Mouse (Mus musculus): Measurements from ENCODE around the gene Elmo1.
A peak's percentile ranks its signal among the peaks of the same experiment; 100 is the strongest.

The Elmo1 gene

DNA sequence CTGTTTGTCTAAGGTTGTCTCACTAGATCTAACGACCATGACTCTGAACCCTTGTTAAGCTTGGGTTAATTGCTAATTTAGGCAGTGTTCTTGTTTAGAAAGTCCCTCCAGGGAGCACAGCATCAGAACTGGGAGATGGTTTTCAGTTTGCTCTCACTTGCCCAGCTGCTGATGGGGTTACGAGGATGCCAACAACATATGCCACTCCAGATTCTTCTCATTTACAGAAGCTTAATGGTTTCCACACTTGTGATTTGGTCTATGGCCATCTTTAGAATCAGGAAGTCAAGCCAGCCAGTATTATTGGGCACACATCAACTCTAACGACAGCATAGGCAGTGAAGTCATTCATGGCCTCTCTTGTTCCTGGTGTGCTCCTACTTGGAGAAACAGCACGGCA, 427.3 kb downstream of the Elmo1 start:
- DNase-seq (ENCODE audit: low spot score in 2 of 2), result no peak

GRCm38 (mm10) chr13:20521492-20521891, 431.1 kb downstream of the Elmo1 start:
- no peak for DNase-seq (ENCODE audit: low spot score in 2 of 2)

- no peak for DNase-seq (ENCODE audit: low spot score in 2 of 2)
Measured at GRCm38 (mm10) chr13:20523671-20524070, 433.3 kb downstream of the Elmo1 start.

DNA sequence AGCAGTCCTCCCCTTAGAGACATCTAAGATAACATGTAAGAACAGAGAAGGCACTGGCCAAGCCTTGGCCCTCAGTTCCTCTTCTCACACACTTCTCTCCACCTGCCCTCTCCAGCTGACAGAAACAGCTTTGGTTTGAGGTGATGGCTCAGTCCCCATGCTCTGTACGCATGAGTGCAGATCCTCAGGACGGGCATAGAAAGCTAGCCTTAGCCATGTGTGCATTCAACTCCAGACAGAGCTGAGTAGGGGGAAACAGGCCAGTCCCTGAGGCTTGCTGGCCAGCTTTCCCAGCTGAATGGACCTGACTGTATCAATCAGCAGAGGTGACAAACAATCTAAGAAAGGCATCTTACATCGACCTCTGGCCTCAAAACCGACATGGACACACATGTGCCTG, 435.4 kb downstream of the Elmo1 start:
- no peak for DNase-seq (ENCODE audit: low spot score in 2 of 2)

- no peak for DNase-seq (ENCODE audit: low spot score in 2 of 2)
Measured at GRCm38 (mm10) chr13:20537053-20537452, 446.7 kb downstream of the Elmo1 start.

DNA sequence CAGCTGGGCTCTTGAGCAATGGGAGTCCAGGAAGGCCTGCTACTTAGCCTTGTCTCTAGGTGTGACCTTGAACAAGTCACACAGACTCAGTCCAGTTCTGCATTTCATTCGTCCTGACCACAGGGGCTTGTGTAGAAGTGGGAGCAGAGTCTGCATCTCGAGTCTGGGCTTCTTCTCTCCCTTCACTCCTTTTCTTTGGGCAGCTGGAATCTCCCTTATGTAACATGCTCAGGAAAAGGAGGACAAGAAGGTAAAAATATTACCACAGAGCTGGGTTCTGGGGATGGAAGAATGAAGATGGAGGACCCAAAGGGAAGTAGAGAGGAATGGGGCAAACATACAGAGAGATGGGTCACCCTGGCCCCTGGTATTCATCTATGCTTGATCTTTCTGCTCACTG, 447.1 kb downstream of the Elmo1 start:
- DNase-seq (ENCODE audit: low spot score in 2 of 2), result no peak

DNA sequence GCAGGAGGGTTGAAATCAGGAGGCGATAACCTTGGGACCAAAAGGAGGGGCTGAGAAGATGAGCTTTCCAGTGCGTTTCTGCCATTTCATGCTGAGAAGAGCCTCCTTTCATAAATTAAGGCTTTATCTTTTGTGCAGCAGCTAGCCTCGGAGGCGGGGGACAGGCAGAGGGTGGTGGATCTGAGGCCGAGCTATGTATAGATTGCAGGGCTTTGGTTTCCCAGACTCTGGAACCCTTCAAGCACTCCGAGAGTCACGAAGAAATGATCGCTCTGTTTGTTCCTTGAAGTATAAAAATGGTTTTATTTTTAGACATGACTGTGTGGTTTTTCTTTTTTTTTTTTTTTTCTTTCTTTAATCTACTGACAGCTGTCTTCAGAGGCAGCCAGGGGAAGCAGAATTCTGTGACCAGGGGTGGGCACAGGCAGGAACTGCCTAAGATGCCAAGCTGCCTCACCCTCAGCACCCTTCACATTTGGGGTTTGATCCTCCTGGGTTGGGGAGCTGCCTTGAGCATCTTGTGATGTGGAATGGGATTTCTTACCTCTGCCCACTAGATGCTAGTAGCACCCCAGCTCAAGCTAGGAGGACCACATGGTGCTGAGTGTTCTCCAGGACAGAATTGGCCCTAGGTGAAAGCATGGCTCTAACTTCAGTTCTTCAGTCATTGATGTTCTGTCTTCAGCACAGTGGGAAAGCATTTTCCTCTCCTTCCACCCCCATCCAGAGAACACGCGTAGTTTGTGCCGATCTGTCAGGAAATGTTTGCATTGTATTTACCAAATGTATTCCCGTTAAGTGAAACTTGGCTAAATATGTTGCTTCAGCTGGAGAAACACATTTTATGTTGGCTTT, 448.0 kb downstream of the Elmo1 start:
- DNase-seq (ENCODE audit: low spot score in 2 of 2), result no peak

DNA sequence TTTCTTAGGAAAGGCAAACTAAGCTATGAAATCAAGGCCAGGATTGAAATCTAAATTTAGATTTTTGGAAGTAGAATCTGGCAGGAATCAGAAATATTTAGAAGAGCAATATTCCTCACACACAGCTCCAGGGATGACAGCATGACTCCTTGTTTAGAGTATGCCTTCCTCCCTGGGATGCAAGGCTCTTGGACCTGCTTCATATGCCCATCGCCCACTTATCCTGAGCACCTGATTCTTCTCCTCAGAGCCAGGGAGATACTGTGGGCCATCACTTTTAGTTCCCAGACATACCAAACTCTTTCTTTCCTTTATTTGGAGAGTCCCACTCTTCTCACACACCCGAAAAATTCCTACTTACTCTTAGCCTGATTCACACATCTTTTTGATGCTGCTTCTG, 449.2 kb downstream of the Elmo1 start:
- no peak for DNase-seq (ENCODE audit: low spot score in 2 of 2)

GRCm38 (mm10) chr13:20546568-20547204, 456.3 kb downstream of the Elmo1 start:
- no peak for DNase-seq (ENCODE audit: low spot score in 2 of 2)

GRCm38 (mm10) chr13:20549983-20550382, 459.6 kb downstream of the Elmo1 start:
- no peak for DNase-seq (ENCODE audit: low spot score in 2 of 2)

GRCm38 (mm10) chr13:20551559-20551958, 461.2 kb downstream of the Elmo1 start:
- no peak for DNase-seq (ENCODE audit: low spot score in 2 of 2)

DNA sequence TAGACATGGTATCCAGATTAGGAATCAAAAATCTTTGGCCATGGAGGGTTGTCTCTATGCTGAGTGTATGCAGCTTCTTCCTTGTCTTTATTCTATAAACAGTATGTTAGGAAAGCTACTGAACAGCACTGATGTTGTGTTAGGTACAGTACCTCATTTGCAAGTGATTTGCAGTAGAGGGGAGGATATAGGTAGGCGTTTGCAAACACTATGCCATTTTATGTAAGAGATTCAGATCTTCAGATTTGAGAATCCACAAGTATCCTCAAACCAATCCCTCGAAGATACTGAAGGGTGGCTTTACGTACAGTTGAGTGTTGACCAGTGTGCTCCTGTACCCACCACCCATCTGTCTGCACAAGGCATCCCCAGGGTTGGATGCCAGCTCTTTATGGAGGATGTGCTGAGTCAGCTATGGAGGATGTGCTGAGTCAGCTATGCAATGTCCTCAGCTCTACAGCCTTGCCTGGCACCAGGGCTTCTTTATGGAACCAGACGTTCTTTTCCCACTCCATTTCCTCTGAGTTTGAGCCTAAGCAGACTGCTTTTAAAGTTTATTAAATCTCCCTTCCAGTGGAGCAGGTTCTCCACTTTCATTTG, 465.6 kb downstream of the Elmo1 start:
- DNase-seq (ENCODE audit: low spot score in 2 of 2), result no peak

GRCm38 (mm10) chr13:20556739-20557138, 466.3 kb downstream of the Elmo1 start:
- no peak for DNase-seq (ENCODE audit: low spot score in 2 of 2)

DNA sequence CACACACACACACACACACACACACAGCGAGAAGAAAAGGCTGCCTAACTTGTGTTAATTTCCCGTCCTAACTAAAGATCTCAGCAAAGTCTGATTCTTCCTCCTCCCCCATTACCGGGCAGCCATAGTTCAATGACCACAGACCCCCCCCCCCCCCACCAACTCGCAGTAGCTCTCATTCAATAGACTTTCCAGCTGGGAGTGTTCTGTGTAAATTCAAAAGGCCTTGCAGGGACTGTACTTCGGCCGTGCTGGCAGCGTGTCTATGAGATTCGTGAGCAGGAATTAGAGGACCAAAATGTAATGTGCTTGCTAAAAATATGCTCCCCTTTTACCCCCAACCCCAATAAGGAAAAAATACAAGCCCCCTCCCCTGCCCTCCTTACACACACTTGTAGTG, 466.8 kb downstream of the Elmo1 start:
- DNase-seq (ENCODE audit: low spot score in 2 of 2), result no peak

DNA sequence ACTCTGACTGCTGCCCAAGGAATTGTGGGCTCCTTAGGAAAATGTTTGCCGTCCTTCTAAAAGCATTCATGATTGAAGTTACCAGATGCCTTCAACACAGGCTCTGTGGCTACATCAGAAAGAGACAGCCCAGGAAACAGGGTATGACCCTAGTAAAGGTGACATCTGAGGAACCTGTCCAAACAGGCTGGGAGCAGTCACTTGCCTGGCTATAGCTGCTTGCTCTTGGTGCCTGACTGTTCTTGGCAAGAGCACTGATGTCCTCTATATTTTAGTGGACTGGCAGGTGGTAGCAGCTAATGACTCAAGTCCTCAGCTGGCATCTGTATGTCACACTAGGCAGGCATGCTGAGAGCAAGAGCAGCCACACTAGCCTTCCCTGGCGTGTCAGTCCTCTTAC, 468.0 kb downstream of the Elmo1 start:
- no peak for DNase-seq (ENCODE audit: low spot score in 2 of 2)

DNA sequence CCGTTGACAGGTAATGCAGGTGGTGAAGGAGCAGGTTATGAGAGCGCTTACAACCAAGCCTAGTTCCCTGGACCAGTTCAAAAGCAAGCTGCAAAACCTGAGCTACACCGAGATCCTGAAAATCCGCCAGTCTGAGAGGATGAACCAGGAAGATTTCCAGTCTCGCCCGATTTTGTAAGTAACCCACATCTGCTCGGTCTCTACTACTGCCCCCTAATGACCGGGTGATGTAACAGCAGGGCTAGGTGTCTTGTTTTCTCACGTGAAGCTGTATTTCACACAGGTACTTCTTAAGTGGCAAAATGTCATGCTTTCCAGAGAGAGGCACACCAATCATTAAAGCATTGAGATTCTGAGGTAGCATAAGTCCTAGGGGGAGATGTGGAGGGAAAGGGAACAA, 474.0 kb downstream of the Elmo1 start:
- peak in 1 of 2 experiments; percentile 1 for DNase-seq (ENCODE audit: low spot score in 2 of 2)

- DNase-seq (ENCODE audit: low spot score in 2 of 2), result no peak
Measured at GRCm38 (mm10) chr13:20575186-20575585, 484.8 kb downstream of the Elmo1 start.

GRCm38 (mm10) chr13:20585868-20586267, 495.5 kb downstream of the Elmo1 start:
- DNase-seq (ENCODE audit: low spot score in 2 of 2), result no peak

- no peak for DNase-seq (ENCODE audit: low spot score in 2 of 2)
Measured at GRCm38 (mm10) chr13:20586462-20586861, 496.1 kb downstream of the Elmo1 start.

DNA sequence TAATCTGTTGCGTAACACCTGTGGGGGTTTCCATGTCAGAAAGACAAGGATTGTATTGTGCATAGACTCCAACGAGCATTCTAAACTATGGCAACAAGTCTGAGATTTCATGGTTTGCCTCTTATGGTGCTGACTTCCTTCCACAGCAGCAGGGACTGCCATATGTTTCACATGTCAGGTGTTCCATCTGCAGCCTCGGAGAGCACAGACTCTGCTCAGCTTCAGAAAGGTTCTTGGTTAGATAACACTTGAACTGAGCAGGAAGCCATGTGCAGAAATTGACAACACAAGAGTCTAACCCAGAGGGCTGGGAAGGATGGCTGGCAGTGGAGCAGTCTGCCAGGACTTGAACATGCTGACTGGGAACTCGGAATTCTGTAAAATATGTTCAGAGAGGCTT, 500.6 kb downstream of the Elmo1 start:
- DNase-seq (ENCODE audit: low spot score in 2 of 2), result no peak

DNA sequence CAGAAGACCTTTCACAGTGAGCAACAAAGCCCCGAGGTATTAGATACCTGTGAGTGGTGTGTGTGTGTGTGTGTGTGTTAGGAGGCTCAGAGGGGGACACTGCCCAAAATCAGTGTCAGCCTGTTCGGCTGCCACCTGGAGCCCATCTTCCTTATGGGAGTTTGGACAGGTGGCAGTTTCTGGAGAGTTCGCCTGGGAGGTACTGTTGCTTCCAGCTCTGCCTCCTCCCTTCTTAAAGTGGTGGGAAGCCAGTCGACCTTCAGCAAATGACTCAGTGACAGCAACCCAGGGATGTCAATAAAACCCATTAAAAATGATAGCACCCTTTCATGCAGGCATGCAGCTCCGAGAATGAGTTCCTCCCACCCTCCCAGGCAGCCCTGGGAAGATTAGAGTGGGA, 506.9 kb downstream of the Elmo1 start:
- no peak for DNase-seq (ENCODE audit: low spot score in 2 of 2)

GRCm38 (mm10) chr13:20598618-20599017, 508.2 kb downstream of the Elmo1 start:
- DNase-seq (ENCODE audit: low spot score in 2 of 2), result no peak

DNA sequence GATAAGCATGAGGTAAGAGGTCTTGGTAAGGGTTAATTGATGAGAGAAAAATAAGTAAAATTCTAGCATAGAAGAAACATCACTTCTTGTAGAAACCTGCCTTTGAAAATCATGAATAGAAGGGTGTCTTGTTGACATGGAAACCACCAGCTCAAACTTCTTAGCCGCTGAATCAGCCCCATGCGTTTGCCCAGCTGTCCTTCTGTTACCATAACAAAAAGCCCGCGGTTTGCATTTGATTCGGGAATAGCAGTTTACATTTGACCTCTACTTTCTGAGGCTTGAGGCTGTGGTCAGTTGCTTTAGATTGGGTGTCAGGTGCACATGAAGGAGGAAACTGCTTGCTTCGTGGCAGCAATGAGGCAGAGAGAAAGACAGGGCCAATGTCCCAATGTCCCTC, 509.9 kb downstream of the Elmo1 start:
- DNase-seq (ENCODE audit: low spot score in 2 of 2), result no peak
